Mouse (Mus musculus): Measurements from ENCODE around the gene Utp11.

DNA sequence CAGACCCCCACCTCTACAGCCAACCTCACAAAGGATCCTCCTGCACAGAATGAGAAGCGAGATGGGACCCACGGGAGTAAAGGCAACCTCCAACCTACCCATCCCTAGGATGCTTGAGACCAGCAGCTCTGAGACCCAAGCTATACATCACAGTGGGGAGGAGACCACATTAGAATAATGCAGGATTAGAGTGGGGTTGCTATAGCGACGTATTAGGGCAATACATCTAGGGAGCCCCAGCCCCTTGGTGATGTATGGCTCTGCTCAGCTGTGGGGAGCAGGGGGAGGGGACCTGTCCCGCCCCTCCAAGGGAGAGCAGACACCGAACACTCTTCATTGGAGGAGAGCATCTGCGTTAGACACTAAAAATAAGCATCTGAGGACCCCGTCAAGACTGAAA is 25.3 kb downstream of the Utp11 start:
- TF ChIP-seq POLR2A (IDR thresholded peaks at IDR 0.05; ENCODE audit: insufficient read depth, low read depth, low read length) (no peak), CTCF (IDR thresholded peaks at IDR 0.05; ENCODE audit: insufficient read depth, low read depth, low read length) (no peak)
